Mouse (Mus musculus): Measurements from ENCODE around the gene Vmn1r131. TPM values are rescaled to one million over a fixed set of nuclear protein-coding genes. Genes with fewer than 3 reads are reported as not detected.

The Vmn1r131 gene
- polyA plus RNA-seq (2012; rRNA removed) = not detected in 2 replicates

DNA sequence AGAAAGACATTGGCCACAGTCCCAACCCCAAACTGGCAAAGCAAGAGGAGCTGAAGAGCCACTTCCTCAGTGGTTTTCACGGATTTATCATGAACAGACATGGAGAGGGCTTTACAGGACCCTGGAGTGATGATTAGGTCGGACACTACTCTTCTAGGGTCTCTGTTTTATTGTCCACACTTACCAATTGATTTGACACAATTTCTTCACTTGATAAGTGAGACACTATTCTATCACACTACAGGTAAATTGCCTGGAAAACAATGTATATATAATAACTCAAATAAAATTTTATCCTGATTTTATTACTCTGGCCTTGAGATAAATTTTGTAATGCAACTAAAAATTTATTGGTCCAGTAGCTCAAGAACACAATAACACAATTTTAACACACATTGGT is at the start of gene Vmn1r131:
TSS of gene Vmn1r131 (minus strand) at position 101 of the 400 bp plus-strand sequence.

DNA sequence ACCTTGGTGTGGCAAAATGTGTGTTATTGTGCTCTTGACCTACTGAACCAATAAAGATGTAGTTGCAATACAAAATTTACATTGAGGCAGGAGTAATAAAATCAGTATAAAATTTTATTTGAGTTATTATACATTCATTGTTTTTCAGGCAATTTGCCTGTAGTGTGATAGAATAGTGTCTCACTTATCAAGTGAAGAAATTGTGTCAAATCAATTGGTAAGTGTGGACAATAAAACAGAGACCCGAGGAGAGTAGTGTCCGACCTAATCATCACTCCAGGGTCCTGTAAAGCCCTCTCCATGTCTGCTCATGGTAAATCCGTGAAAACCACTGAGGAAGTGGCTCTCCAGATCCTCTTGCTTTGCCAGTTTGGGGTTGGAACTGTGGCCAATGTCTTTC is 34.4 kb downstream of the Vmn1r131 start, which contains the start of gene Vmn1r130:
TSS of gene Vmn1r130 (plus strand) at position 301 of the 400 bp plus-strand sequence.

Other genes with a start within 250 kb of the Vmn1r131 start
- gene Vmn1r126, start 244.6 kb downstream of the Vmn1r131 start, polyA plus RNA-seq (2012; rRNA removed) = not detected in 2 replicates
- not detected in 2 replicates for gene Vmn1r127, start 226.2 kb downstream of the Vmn1r131 start, polyA plus RNA-seq (2012; rRNA removed)
- gene Vmn1r128, start 196.7 kb downstream of the Vmn1r131 start, polyA plus RNA-seq (2012; rRNA removed) = not detected in 2 replicates
- not detected in 2 replicates for gene Vmn1r129, start 184.8 kb downstream of the Vmn1r131 start, polyA plus RNA-seq (2012; rRNA removed)
- not detected in 2 replicates for gene Gm6882, start 113.3 kb downstream of the Vmn1r131 start, polyA plus RNA-seq (2012; rRNA removed)
- gene Vmn1r130, start 34.3 kb downstream of the Vmn1r131 start, polyA plus RNA-seq (2012; rRNA removed) = not detected in 2 replicates
- not detected in 2 replicates for gene Vmn1r132, start 68.0 kb upstream of the Vmn1r131 start, polyA plus RNA-seq (2012; rRNA removed)
- not detected in 2 replicates for gene Gm4175, start 215.4 kb upstream of the Vmn1r131 start, polyA plus RNA-seq (2012; rRNA removed)

All from central nervous system, embryonic 18 days (tissue).